Mouse (Mus musculus): Measurements from ENCODE around the gene Ehd1. TPM values are rescaled to one million over a fixed set of nuclear protein-coding genes. Genes with fewer than 3 reads are reported as not detected.

Ehd1 gene
- polyA plus RNA-seq, 1 experiment, result 433 TPM

DNA sequence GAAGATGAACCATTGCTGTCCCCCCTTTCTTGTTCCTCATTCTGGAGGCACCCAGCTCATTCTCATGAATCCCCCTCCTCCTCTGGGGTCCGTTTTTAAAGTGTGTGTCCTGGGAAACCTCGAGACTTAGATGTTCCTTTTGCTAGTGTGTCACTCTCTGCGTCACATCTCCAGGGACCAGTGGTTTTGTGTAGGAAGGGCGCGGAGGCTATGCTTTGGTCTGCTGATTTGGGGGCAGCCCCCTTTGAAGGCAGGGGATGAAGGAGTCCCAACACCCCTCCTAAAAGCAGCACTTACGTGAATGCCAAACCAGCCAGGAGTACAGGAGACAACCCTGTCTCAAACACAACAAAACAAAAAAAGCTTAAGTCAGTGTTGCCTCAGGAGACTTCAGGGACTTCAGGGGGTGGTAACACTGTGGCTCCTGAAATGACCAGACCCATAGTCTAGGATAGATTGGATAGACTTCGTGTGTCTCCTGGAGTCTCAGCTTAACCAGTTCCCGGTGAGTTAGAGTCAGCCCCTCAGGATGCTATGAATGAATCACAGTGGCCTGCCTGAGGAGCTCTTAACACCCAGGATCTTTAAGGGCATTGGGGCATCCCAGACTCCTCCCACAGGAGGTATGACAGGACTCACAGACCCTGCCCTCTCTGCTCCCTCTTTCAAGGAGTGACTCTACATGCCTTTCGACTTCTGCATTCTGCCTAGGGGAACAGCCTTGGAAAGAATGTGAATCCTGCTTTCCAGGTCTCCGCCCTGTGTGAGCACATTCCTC lies 1.3 kb downstream of the Ehd1 start:
- peaks cover 31% of the 10 kb centered on the region for H3K36me3 ChIP-seq (ENCODE audit: control insufficient read depth, insufficient read depth)
- H3K4me2 ChIP-seq (ENCODE audit: low read depth), result peak overlapping the region; percentile 99
- TF ChIP-seq USF1 (IDR thresholded peaks at IDR 0.05; ENCODE audit: low read depth) (no peak), POLR2AphosphoS2 (IDR thresholded peaks at IDR 0.05; ENCODE audit: insufficient read length, low read depth) (peak; percentile 80), TCF12 (IDR thresholded peaks at IDR 0.05; ENCODE audit: insufficient read depth, poor library complexity, severe bottlenecking) (no peak), MYOG (IDR thresholded peaks at IDR 0.05; ENCODE audit: control insufficient read depth in 1 of 3, insufficient read depth in 1 of 3, insufficient read length in 2 of 3, low read depth in 2 of 3) (peak in 1 of 3 experiments; percentile 7), TCF3 (IDR thresholded peaks at IDR 0.05; ENCODE audit: insufficient read length, low read depth) (no peak), MAX (IDR thresholded peaks at IDR 0.05; ENCODE audit: low read depth) (no peak), MYOD1 (IDR thresholded peaks at IDR 0.05; ENCODE audit: control insufficient read depth in 1 of 3, insufficient read length in 2 of 3, low read depth in 2 of 3) (no peak), SRF (IDR thresholded peaks at IDR 0.05; ENCODE audit: control insufficient read depth, insufficient read length, low read depth) (no peak), REST (IDR thresholded peaks at IDR 0.05; ENCODE audit: insufficient read depth, insufficient read length) (no peak), E2F4 (IDR thresholded peaks at IDR 0.05; ENCODE audit: insufficient read depth) (no peak), CEBPB (IDR thresholded peaks at IDR 0.05; ENCODE audit: insufficient read depth, poor library complexity, severe bottlenecking) (no peak), POLR2A (IDR thresholded peaks at IDR 0.05; ENCODE audit: insufficient read length, low read depth) (peak; percentile 83)
- H3K4me3 ChIP-seq, result peak overlapping the region; percentile 97
- peaks cover 54% of the 10 kb centered on the region for H3K79me2 ChIP-seq (ENCODE audit: control insufficient read depth, insufficient read depth)
- H3K27me3 ChIP-seq (ENCODE audit: control insufficient read depth, insufficient read depth, insufficient read length), result no peaks in the 10 kb centered on the region
- H3ac ChIP-seq (ENCODE audit: control insufficient read depth, insufficient read length), result peak overlapping the region; percentile 84

DNA sequence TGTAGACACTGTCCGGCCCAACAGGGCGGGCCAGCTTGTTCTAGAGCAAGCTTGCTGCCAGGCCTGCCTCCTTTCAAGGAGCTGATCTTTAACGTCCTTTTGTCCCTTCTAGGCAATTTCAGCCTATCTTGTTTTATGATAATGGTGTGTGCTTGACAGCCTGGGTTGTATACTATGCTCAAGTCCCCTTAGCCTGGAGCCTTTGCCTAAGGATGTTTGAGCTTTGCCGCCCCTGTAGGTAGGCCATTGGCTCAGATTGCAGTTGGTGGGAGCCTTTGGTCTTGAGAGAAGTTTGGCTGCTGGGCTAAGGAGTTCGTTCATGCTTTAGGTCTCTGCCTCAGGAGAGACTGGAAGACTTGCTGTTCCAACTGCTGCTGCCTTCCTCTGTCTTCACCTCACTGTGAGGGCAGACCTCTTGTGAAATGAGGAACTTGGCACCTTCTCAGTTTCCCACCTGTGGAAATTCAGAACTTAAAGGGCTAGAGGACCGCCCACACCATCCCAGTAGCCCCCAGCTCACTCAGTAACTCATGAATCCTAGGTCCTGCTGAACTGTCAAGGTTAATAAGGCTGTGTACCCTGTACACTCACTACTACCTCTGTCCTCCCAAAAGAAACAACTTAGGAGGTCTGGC lies 2.0 kb downstream of the Ehd1 start:
- Histone ChIP-seq H3K27me3 (ENCODE audit: control insufficient read depth, insufficient read depth, insufficient read length) (no peaks in the 10 kb centered on the region), H3K4me2 (ENCODE audit: low read depth) (peak overlapping the region; percentile 99), H3K4me3 (peak overlapping the region; percentile 97), H3K79me2 (ENCODE audit: control insufficient read depth, insufficient read depth) (peaks cover 61% of the 10 kb centered on the region), H3ac (ENCODE audit: control insufficient read depth, insufficient read length) (peak overlapping the region; percentile 84), H3K36me3 (ENCODE audit: control insufficient read depth, insufficient read depth) (peaks cover 37% of the 10 kb centered on the region)
- TF ChIP-seq TCF12 (IDR thresholded peaks at IDR 0.05; ENCODE audit: insufficient read depth, poor library complexity, severe bottlenecking) (no peak), MYOG (IDR thresholded peaks at IDR 0.05; ENCODE audit: control insufficient read depth in 1 of 3, insufficient read depth in 1 of 3, insufficient read length in 2 of 3, low read depth in 2 of 3) (no peak), REST (IDR thresholded peaks at IDR 0.05; ENCODE audit: insufficient read depth, insufficient read length) (no peak), SRF (IDR thresholded peaks at IDR 0.05; ENCODE audit: control insufficient read depth, insufficient read length, low read depth) (no peak), MAX (IDR thresholded peaks at IDR 0.05; ENCODE audit: low read depth) (no peak), POLR2A (IDR thresholded peaks at IDR 0.05; ENCODE audit: insufficient read length, low read depth) (no peak), TCF3 (IDR thresholded peaks at IDR 0.05; ENCODE audit: insufficient read length, low read depth) (no peak), MYOD1 (IDR thresholded peaks at IDR 0.05; ENCODE audit: control insufficient read depth in 1 of 3, insufficient read length in 2 of 3, low read depth in 2 of 3) (no peak), E2F4 (IDR thresholded peaks at IDR 0.05; ENCODE audit: insufficient read depth) (no peak), USF1 (IDR thresholded peaks at IDR 0.05; ENCODE audit: low read depth) (no peak), CEBPB (IDR thresholded peaks at IDR 0.05; ENCODE audit: insufficient read depth, poor library complexity, severe bottlenecking) (no peak), POLR2AphosphoS2 (IDR thresholded peaks at IDR 0.05; ENCODE audit: insufficient read length, low read depth) (no peak)

DNA sequence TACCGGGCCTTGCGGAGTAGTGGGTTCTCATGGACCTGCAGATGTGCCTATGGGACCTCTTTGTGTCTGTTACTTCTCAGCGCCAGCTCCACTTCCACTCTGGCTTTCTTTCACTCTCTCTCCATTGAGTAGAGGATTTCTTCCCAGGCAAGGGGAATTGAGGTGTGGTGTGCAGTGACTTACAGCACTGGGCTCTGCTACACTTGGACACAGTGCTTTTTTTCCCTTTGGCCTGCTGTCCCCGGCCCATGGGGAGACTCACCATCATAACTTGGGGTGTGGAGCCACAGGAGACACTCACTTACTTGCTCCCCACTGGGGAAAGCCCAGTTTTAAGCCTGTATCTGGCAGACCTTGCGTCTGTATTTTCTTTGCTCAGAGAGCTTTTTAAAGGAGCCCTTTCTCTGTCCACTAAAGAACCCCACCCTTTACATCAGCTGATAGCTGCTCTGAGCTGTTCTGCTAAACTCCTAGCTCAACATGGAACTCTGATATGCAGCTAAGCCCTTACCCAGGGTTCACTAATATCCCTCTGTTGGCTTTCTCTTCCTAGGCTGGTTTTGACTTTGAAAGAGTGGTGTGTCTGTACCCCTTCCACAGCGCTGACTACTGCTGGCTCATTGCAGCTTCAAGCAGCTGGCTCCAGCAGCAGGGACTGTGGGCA lies 3.1 kb downstream of the Ehd1 start:
- peak overlapping the region; percentile 97 for H3K4me3 ChIP-seq
- no peaks in the 10 kb centered on the region for H3K27me3 ChIP-seq (ENCODE audit: control insufficient read depth, insufficient read depth, insufficient read length)
- H3K4me2 ChIP-seq (ENCODE audit: low read depth), result peak overlapping the region; percentile 99
- TF ChIP-seq MYOD1 (IDR thresholded peaks at IDR 0.05; ENCODE audit: control insufficient read depth in 1 of 3, insufficient read length in 2 of 3, low read depth in 2 of 3), result no peak
- no peak for TF ChIP-seq USF1 (IDR thresholded peaks at IDR 0.05; ENCODE audit: low read depth)
- TF ChIP-seq POLR2AphosphoS2 (IDR thresholded peaks at IDR 0.05; ENCODE audit: insufficient read length, low read depth), result no peak
- no peak for TF ChIP-seq TCF12 (IDR thresholded peaks at IDR 0.05; ENCODE audit: insufficient read depth, poor library complexity, severe bottlenecking)
- TF ChIP-seq TCF3 (IDR thresholded peaks at IDR 0.05; ENCODE audit: insufficient read length, low read depth), result no peak
- TF ChIP-seq REST (IDR thresholded peaks at IDR 0.05; ENCODE audit: insufficient read depth, insufficient read length), result no peak
- TF ChIP-seq MYOG (IDR thresholded peaks at IDR 0.05; ENCODE audit: control insufficient read depth in 1 of 3, insufficient read depth in 1 of 3, insufficient read length in 2 of 3, low read depth in 2 of 3), result no peak
- TF ChIP-seq POLR2A (IDR thresholded peaks at IDR 0.05; ENCODE audit: insufficient read length, low read depth), result no peak
- TF ChIP-seq E2F4 (IDR thresholded peaks at IDR 0.05; ENCODE audit: insufficient read depth), result no peak
- no peak for TF ChIP-seq CEBPB (IDR thresholded peaks at IDR 0.05; ENCODE audit: insufficient read depth, poor library complexity, severe bottlenecking)
- TF ChIP-seq SRF (IDR thresholded peaks at IDR 0.05; ENCODE audit: control insufficient read depth, insufficient read length, low read depth), result no peak
- TF ChIP-seq MAX (IDR thresholded peaks at IDR 0.05; ENCODE audit: low read depth), result no peak
- H3ac ChIP-seq (ENCODE audit: control insufficient read depth, insufficient read length), result peak overlapping the region; percentile 84
- H3K79me2 ChIP-seq (ENCODE audit: control insufficient read depth, insufficient read depth), result peaks cover 71% of the 10 kb centered on the region
- peaks cover 43% of the 10 kb centered on the region for H3K36me3 ChIP-seq (ENCODE audit: control insufficient read depth, insufficient read depth)

GRCm38 (mm10) chr19:6280554-6280953 lies 4.0 kb downstream of the Ehd1 start:
- H3K4me2 ChIP-seq (ENCODE audit: low read depth), result peak overlapping the region; percentile 99
- H3K4me3 ChIP-seq, result peak overlapping the region; percentile 97
- no peaks in the 10 kb centered on the region for H3K27me3 ChIP-seq (ENCODE audit: control insufficient read depth, insufficient read depth, insufficient read length)
- H3ac ChIP-seq (ENCODE audit: control insufficient read depth, insufficient read length), result no peak overlapping the region
- peaks cover 47% of the 10 kb centered on the region for H3K36me3 ChIP-seq (ENCODE audit: control insufficient read depth, insufficient read depth)
- TF ChIP-seq REST (IDR thresholded peaks at IDR 0.05; ENCODE audit: insufficient read depth, insufficient read length), result no peak
- TF ChIP-seq SRF (IDR thresholded peaks at IDR 0.05; ENCODE audit: control insufficient read depth, insufficient read length, low read depth), result no peak
- TF ChIP-seq MYOD1 (IDR thresholded peaks at IDR 0.05; ENCODE audit: control insufficient read depth in 1 of 3, insufficient read length in 2 of 3, low read depth in 2 of 3), result no peak
- no peak for TF ChIP-seq POLR2AphosphoS2 (IDR thresholded peaks at IDR 0.05; ENCODE audit: insufficient read length, low read depth)
- no peak for TF ChIP-seq TCF12 (IDR thresholded peaks at IDR 0.05; ENCODE audit: insufficient read depth, poor library complexity, severe bottlenecking)
- TF ChIP-seq MAX (IDR thresholded peaks at IDR 0.05; ENCODE audit: low read depth), result no peak
- TF ChIP-seq USF1 (IDR thresholded peaks at IDR 0.05; ENCODE audit: low read depth), result no peak
- no peak for TF ChIP-seq MYOG (IDR thresholded peaks at IDR 0.05; ENCODE audit: control insufficient read depth in 1 of 3, insufficient read depth in 1 of 3, insufficient read length in 2 of 3, low read depth in 2 of 3)
- no peak for TF ChIP-seq E2F4 (IDR thresholded peaks at IDR 0.05; ENCODE audit: insufficient read depth)
- no peak for TF ChIP-seq CEBPB (IDR thresholded peaks at IDR 0.05; ENCODE audit: insufficient read depth, poor library complexity, severe bottlenecking)
- no peak for TF ChIP-seq TCF3 (IDR thresholded peaks at IDR 0.05; ENCODE audit: insufficient read length, low read depth)
- TF ChIP-seq POLR2A (IDR thresholded peaks at IDR 0.05; ENCODE audit: insufficient read length, low read depth), result no peak
- peaks cover 80% of the 10 kb centered on the region for H3K79me2 ChIP-seq (ENCODE audit: control insufficient read depth, insufficient read depth)

Measured in myocyte (in vitro differentiated cells).